Mouse (Mus musculus) midbrain, postnatal 0 days (tissue): ENCODE measurements around the gene Aox1. TPM values are rescaled to one million over a fixed set of nuclear protein-coding genes. Genes with fewer than 3 reads are reported as not detected.

Source experiments
- ATAC-seq: fragments of 200-750 bp; cut with Nextera tagmentation; 2 replicates; pipeline ENCODE4 v1.8.0; 2017; ENCODE audit warnings: moderate number of reproducible peaks, mild to moderate bottlenecking, moderate TSS enrichment, moderate library complexity; ENCODE audit not compliant: low FRiP score
- DNase-seq: peaks from one replicate; pipeline ENCODE4 v3.0.0-alpha.2; 2015; ENCODE audit warnings: low spot score
- H3K27ac ChIP-seq: fragments of 300-500 bp; sonication (generic); 2 replicates; pipeline ENCODE4 v1.5.1; 2014; ENCODE audit warnings: low read depth, mild to moderate bottlenecking, low read length, mixed read lengths
- H3K27me3 ChIP-seq: fragments of 300-500 bp; sonication (generic); 2 replicates; pipeline ENCODE4 v1.6.1; 2014; ENCODE audit warnings: low read length, control low read depth, mixed read lengths; ENCODE audit not compliant: insufficient read depth
- H3K36me3 ChIP-seq: fragments of 300-500 bp; sonication (generic); 2 replicates; pipeline ENCODE4 v1.6.1; 2014; ENCODE audit warnings: low read length, control low read depth, mixed read lengths; ENCODE audit not compliant: insufficient read depth
- H3K4me1 ChIP-seq: fragments of 300-500 bp; sonication (generic); 2 replicates; pipeline ENCODE4 v1.6.1; 2014; ENCODE audit warnings: mild to moderate bottlenecking, control low read depth, antibody characterized with exemption, low read length, mixed read lengths; ENCODE audit not compliant: insufficient read depth
- H3K4me2 ChIP-seq: fragments of 300-500 bp; sonication (generic); 2 replicates; pipeline ENCODE4 v1.6.1; 2014; ENCODE audit warnings: low read depth, mild to moderate bottlenecking, low read length, mixed read lengths; ENCODE audit not compliant: poor library complexity, severe bottlenecking
- H3K4me3 ChIP-seq: fragments of 300-500 bp; sonication (generic); 2 replicates; pipeline ENCODE4 v1.5.1; 2014; ENCODE audit warnings: low read depth, mild to moderate bottlenecking, low read length, moderate library complexity
- H3K9ac ChIP-seq: fragments of 300-500 bp; sonication (generic); replicated peaks from 2 replicates; pipeline ENCODE4 v1.6.1; 2014; ENCODE audit warnings: mild to moderate bottlenecking, low read length, moderate library complexity, mixed read lengths; ENCODE audit not compliant: poor library complexity, severe bottlenecking
- H3K9me3 ChIP-seq: fragments of 300-500 bp; sonication (generic); 2 replicates; pipeline ENCODE4 v1.6.1; 2016; ENCODE audit warnings: low read length, control low read depth
- CTCF ChIP-seq: IDR thresholded peaks from 2 replicates; pipeline ENCODE4 v1.5.1; 2016; ENCODE audit warnings: antibody characterized with exemption, mild to moderate bottlenecking
- WGBS: fragments of 180-500 bp; shearing (Covaris S2); extraction: QIAGEN DNeasy Blood & Tissue Kit; methylation state at CpG from one replicate; pipeline ENCODE4 v1.1.7; 2014; 5-methylcytosine and 5-hydroxymethylcytosine counted together
- polyA plus RNA-seq: library from polyadenylated mRNA; unstranded; fragments of >200 nt; fragmentation: Nextera tagmentation; extraction: Ambion mirVana; gene quantifications from 2 replicates; pipeline ENCODE4 v1.2.1, GENCODE M21; 2015
- total RNA-seq: library from RNA; depleted of rRNA; stranded (reverse); fragments of >200 nt; gene quantifications from 2 replicates; pipeline ENCODE4 v1.2.3, GENCODE M21; 2014

Gene Aox1
- total and polyA plus RNA-seq, 2 experiments from 2014 or later, result 0.30 to 0.60 TPM

GRCm38 (mm10) chr1:58045546-58045945, 15.8 kb downstream of the Aox1 start:
- no peak for TF ChIP-seq CTCF
- no peak overlapping the region for H3K4me3 ChIP-seq
- ATAC-seq (no peak), DNase-seq (peak; percentile 57)
- H3K9me3 ChIP-seq, result no peaks in the 10 kb centered on the region
- WGBS, result 63% methylated on average over 5 of the region's 5 CpGs
- H3K36me3 ChIP-seq, result no peaks in the 10 kb centered on the region
- H3K4me2 ChIP-seq, result no peak overlapping the region
- H3K4me1 ChIP-seq, result no peaks in the 10 kb centered on the region
- no peaks in the 10 kb centered on the region for H3K27me3 ChIP-seq
- H3K27ac ChIP-seq, result no peak overlapping the region
- no peak overlapping the region for H3K9ac ChIP-seq

- H3K4me1 ChIP-seq, result no peaks in the 10 kb centered on the region
- no peaks in the 10 kb centered on the region for H3K9me3 ChIP-seq
- no peak overlapping the region for H3K4me3 ChIP-seq
- DNase-seq (no peak), ATAC-seq (no peak)
- H3K27me3 ChIP-seq, result no peaks in the 10 kb centered on the region
- no peak for TF ChIP-seq CTCF
- H3K36me3 ChIP-seq, result no peaks in the 10 kb centered on the region
- H3K4me2 ChIP-seq, result no peak overlapping the region
- no peak overlapping the region for H3K27ac ChIP-seq
- H3K9ac ChIP-seq, result no peak overlapping the region
- 40% methylated on average over 3 of the region's 3 CpGs for WGBS
These were observed 17.1 kb downstream of the Aox1 start for GRCm38 (mm10) chr1:58046721-58047290.

- no peak for ATAC-seq
- no peak overlapping the region for H3K9ac ChIP-seq
- no peak overlapping the region for H3K27ac ChIP-seq
- no peaks in the 10 kb centered on the region for H3K9me3 ChIP-seq
- no peak for TF ChIP-seq CTCF
- H3K4me1 ChIP-seq, result no peaks in the 10 kb centered on the region
- H3K4me2 ChIP-seq, result no peak overlapping the region
- H3K4me3 ChIP-seq, result no peak overlapping the region
- no peaks in the 10 kb centered on the region for H3K36me3 ChIP-seq
- no peaks in the 10 kb centered on the region for H3K27me3 ChIP-seq
- 87% methylated on average over 5 of the region's 5 CpGs for WGBS
- DNase-seq, result no peak
These were observed 19.4 kb downstream of the Aox1 start for GRCm38 (mm10) chr1:58049126-58049525.

- H3K27ac ChIP-seq, result no peak overlapping the region
- H3K27me3 ChIP-seq, result no peaks in the 10 kb centered on the region
- no peaks in the 10 kb centered on the region for H3K36me3 ChIP-seq
- H3K4me3 ChIP-seq, result no peak overlapping the region
- no peak overlapping the region for H3K4me2 ChIP-seq
- no peaks in the 10 kb centered on the region for H3K9me3 ChIP-seq
- TF ChIP-seq CTCF, result no peak
- no peaks in the 10 kb centered on the region for H3K4me1 ChIP-seq
- DNase-seq (no peak), ATAC-seq (no peak)
- WGBS, result 66% methylated on average over 11 of the region's 11 CpGs
- H3K9ac ChIP-seq, result no peak overlapping the region
These were observed 25.9 kb downstream of the Aox1 start for GRCm38 (mm10) chr1:58055598-58055997.

GRCm38 (mm10) chr1:58056074-58056807, 26.5 kb downstream of the Aox1 start:
- ATAC-seq, result no peak

GRCm38 (mm10) chr1:58056939-58057338, 27.2 kb downstream of the Aox1 start:
- WGBS, result 82% methylated on average over 11 of the region's 11 CpGs
- no peak overlapping the region for H3K27ac ChIP-seq
- ATAC-seq (no peak), DNase-seq (no peak)
- no peaks in the 10 kb centered on the region for H3K4me1 ChIP-seq
- TF ChIP-seq CTCF, result no peak
- no peaks in the 10 kb centered on the region for H3K36me3 ChIP-seq
- no peak overlapping the region for H3K4me2 ChIP-seq
- no peak overlapping the region for H3K9ac ChIP-seq
- H3K27me3 ChIP-seq, result no peaks in the 10 kb centered on the region
- H3K4me3 ChIP-seq, result no peak overlapping the region
- H3K9me3 ChIP-seq, result no peaks in the 10 kb centered on the region

More at GRCm38 (mm10) chr1:58056074-58056807, 26.5 kb downstream of the Aox1 start:
- Histone ChIP-seq H3K4me3 (no peak overlapping the region), H3K27ac (no peak overlapping the region), H3K27me3 (no peaks in the 10 kb centered on the region), H3K9ac (no peak overlapping the region), H3K9me3 (no peaks in the 10 kb centered on the region), H3K36me3 (no peaks in the 10 kb centered on the region), H3K4me2 (no peak overlapping the region), H3K4me1 (no peaks in the 10 kb centered on the region)
- DNase-seq, result no peak
- WGBS, result 78% methylated on average over 13 of the region's 13 CpGs
- no peak for TF ChIP-seq CTCF
